Comparison of ENCODE assay signal across 10 mouse cellular contexts in the genomic region with DNA sequence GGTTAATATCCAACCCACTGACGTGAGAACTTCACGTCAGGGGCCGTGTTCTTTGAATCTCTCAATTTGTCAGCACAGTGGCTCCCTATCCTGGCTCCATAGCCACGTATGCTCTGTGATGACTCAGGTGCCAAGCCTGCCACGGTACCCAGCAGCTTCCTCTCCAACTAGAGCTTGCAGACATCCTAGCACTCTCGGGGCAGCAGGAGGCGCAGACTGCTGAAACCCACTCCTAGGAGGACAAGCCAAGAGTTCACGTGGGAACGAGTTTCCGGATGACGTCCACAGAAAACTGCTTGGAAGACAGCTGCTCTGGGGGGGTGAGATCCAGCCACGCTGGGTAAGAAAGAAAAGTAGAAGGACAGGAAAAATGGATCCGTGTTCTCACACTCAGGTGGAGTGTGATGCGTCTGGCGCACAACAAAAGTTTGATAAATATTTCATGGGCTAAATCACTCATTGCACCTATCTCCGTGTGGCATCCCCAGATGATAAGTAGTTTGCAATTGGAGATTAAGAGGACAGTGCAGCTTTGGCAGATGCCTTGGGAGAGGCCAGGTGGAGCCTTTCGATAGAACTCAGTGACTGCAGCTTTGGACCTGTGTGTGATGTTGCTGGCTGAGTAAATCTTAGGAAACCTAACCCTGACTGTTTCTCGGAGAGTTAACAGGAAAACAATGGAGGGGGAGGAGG. TPM values are rescaled to one million over a fixed set of nuclear protein-coding genes. Genes with fewer than 3 reads are reported as not detected.
DNase-seq lines count a peak whose midpoint lies in the region; ATAC-seq lines count a peak whose summit lies in the region.
"Had no signal": no experiment of that assay in that cellular context is flagged by ENCODE, and none has a peak within 500 bp of the region (broad histone marks: within the 10 kb centered on the region; RNA-seq: fewer than 3 reads in every experiment).

No protein-coding gene starts in this region.

- no peak overlapping the region for H3K4me3 ChIP-seq in heart, embryonic 12.5 days
- no peak overlapping the region for H3K4me3 ChIP-seq in heart, embryonic 11.5 days (ENCODE audit: low read depth, low read length)
- no peak overlapping the region for H3K4me3 ChIP-seq in embryonic facial prominence, embryonic 10.5 days
- no peak overlapping the region for H3K4me3 ChIP-seq in limb, embryonic 15.5 days
- H3K4me3 ChIP-seq: embryonic facial prominence, embryonic 15.5 days; liver, embryonic 13.5 days had no signal

- H3K27ac ChIP-seq in heart, embryonic 12.5 days (ENCODE audit: poor library complexity, severe bottlenecking): peak overlapping the region; percentile 40; the same call in 1 of the 2 replicates
- H3K27ac ChIP-seq in heart, embryonic 11.5 days (ENCODE audit: low read depth, low read length): no peak overlapping the region
- peak overlapping the region; percentile 55 for H3K27ac ChIP-seq in embryonic facial prominence, embryonic 10.5 days (replicated peaks)
- H3K27ac ChIP-seq in limb, embryonic 15.5 days: peak overlapping the region; percentile 43; the same call in 1 of the 2 replicates
- H3K27ac ChIP-seq: embryonic facial prominence, embryonic 15.5 days; liver, embryonic 13.5 days had no signal

- no peaks in the 10 kb centered on the region for H3K27me3 ChIP-seq in heart, embryonic 12.5 days (replicated peaks)
- no peaks in the 10 kb centered on the region for H3K27me3 ChIP-seq in heart, embryonic 11.5 days (ENCODE audit: control insufficient read depth, insufficient read depth, low read length)
- no peaks in the 10 kb centered on the region for H3K27me3 ChIP-seq in embryonic facial prominence, embryonic 10.5 days (replicated peaks; ENCODE audit: low read depth, poor library complexity, severe bottlenecking)
- no peaks in the 10 kb centered on the region for H3K27me3 ChIP-seq in limb, embryonic 15.5 days
- H3K27me3 ChIP-seq: embryonic facial prominence, embryonic 15.5 days; liver, embryonic 13.5 days had no signal

- no peak overlapping the region for H3K4me2 ChIP-seq in heart, embryonic 12.5 days
- no peak overlapping the region for H3K4me2 ChIP-seq in heart, embryonic 11.5 days
- H3K4me2 ChIP-seq in limb, embryonic 15.5 days: no peak overlapping the region
- H3K4me2 ChIP-seq: embryonic facial prominence, embryonic 15.5 days; liver, embryonic 13.5 days had no signal

- no peaks in the 10 kb centered on the region for H3K36me3 ChIP-seq in heart, embryonic 12.5 days
- H3K36me3 ChIP-seq in heart, embryonic 11.5 days (ENCODE audit: control insufficient read depth, insufficient read depth, low read length): no peaks in the 10 kb centered on the region
- H3K36me3 ChIP-seq in embryonic facial prominence, embryonic 10.5 days (replicated peaks): peaks cover 8% of the 10 kb centered on the region
- peaks cover 3% of the 10 kb centered on the region; the same call in 1 of the 2 replicates for H3K36me3 ChIP-seq in limb, embryonic 15.5 days
- H3K36me3 ChIP-seq: embryonic facial prominence, embryonic 15.5 days; liver, embryonic 13.5 days had no signal

- no peak for ATAC-seq in heart, embryonic 12.5 days (ENCODE audit: insufficient number of reproducible peaks, low FRiP score)
- no peak for ATAC-seq in heart, embryonic 11.5 days (replicated peaks; ENCODE audit: insufficient number of reproducible peaks, low FRiP score, low TSS enrichment)
- no peak for ATAC-seq in limb, embryonic 15.5 days (ENCODE audit: insufficient number of reproducible peaks, low FRiP score, low TSS enrichment, low read depth)
- ATAC-seq in CD4-positive, CD25-positive, alpha-beta regulatory T cell, adult 4 months: no peak

- H3K9ac ChIP-seq in heart, embryonic 12.5 days: no peak overlapping the region
- H3K9ac ChIP-seq in heart, embryonic 11.5 days (ENCODE audit: low read depth, low read length): no peak overlapping the region
- H3K9ac ChIP-seq in limb, embryonic 15.5 days: no peak overlapping the region
- H3K9ac ChIP-seq: embryonic facial prominence, embryonic 15.5 days; liver, embryonic 13.5 days had no signal

- H3K9me3 ChIP-seq in heart, embryonic 12.5 days (replicated peaks): no peaks in the 10 kb centered on the region
- H3K9me3 ChIP-seq in heart, embryonic 11.5 days (replicated peaks; ENCODE audit: control insufficient read depth, low read length): no peaks in the 10 kb centered on the region
- no peaks in the 10 kb centered on the region for H3K9me3 ChIP-seq in embryonic facial prominence, embryonic 10.5 days
- no peaks in the 10 kb centered on the region for H3K9me3 ChIP-seq in limb, embryonic 15.5 days
- H3K9me3 ChIP-seq: embryonic facial prominence, embryonic 15.5 days; liver, embryonic 13.5 days had no signal

- H3K4me1 ChIP-seq in heart, embryonic 12.5 days (replicated peaks): peaks cover 9% of the 10 kb centered on the region
- peaks cover 5% of the 10 kb centered on the region; the same call in 1 of the 2 replicates for H3K4me1 ChIP-seq in heart, embryonic 11.5 days (ENCODE audit: control insufficient read depth, insufficient read depth, low read length)
- H3K4me1 ChIP-seq in embryonic facial prominence, embryonic 10.5 days: peaks cover 54% of the 10 kb centered on the region
- peaks cover 22% of the 10 kb centered on the region for H3K4me1 ChIP-seq in limb, embryonic 15.5 days
- H3K4me1 ChIP-seq: liver, embryonic 13.5 days had no signal

- no peak for DNase-seq in embryonic facial prominence, embryonic 10.5 days (ENCODE audit: low spot score)
- peak; percentile 14 for DNase-seq in kidney, adult 18-20 months
- DNase-seq in natural killer cell, adult 2 months (ENCODE audit: low spot score in 2 of 2): no peak
- no peak for DNase-seq in neural tube, embryonic 10.5 days (ENCODE audit: extremely low spot score, low spot score)
- DNase-seq: liver, embryonic 13.5 days had no signal

- WGBS in heart, embryonic 12.5 days: 59% methylated on average over 18 of the region's 18 CpGs
- WGBS in heart, embryonic 11.5 days (ENCODE audit: insufficient replicate concordance): 65% methylated on average over 18 of the region's 18 CpGs
- WGBS in embryonic facial prominence, embryonic 10.5 days: 75% methylated on average over 18 of the region's 18 CpGs
- 58% methylated on average over 18 of the region's 18 CpGs for WGBS in limb, embryonic 15.5 days

RNA-seq across cellular contexts. Expression of a gene that starts 31.6 kb away (rescaled TPM):
- polyA plus RNA-seq in heart, embryonic 12.5 days (2016; fragmentation: Nextera tagmentation; extraction: Ambion mirVana): 14.9 and 17.0 TPM in 2 replicates
- polyA plus RNA-seq in heart, embryonic 11.5 days (2014; fragmentation: Nextera tagmentation; extraction: Ambion mirVana): 13.5 and 15.3 TPM in 2 replicates
- polyA plus RNA-seq in embryonic facial prominence, embryonic 10.5 days (2016; fragmentation: Nextera tagmentation; extraction: Ambion mirVana): 35.5 and 45.6 TPM in 2 replicates
- polyA plus RNA-seq in limb, embryonic 15.5 days (2015; fragmentation: Nextera tagmentation; extraction: Ambion mirVana): 36.0 and 44.2 TPM in 2 replicates
- under 1 TPM in 1 of 2 experiments, not detected in 1; 0.42 TPM for polyA plus RNA-seq in CD4-positive, CD25-positive, alpha-beta regulatory T cell, adult 4 months (2017; shearing (Covaris generic))

RNA-seq across cellular contexts. Expression of a gene that starts 46.9 kb away (rescaled TPM):
- not detected in 2 replicates for polyA plus RNA-seq in heart, embryonic 12.5 days (2016; fragmentation: Nextera tagmentation; extraction: Ambion mirVana)
- not detected in 2 replicates for polyA plus RNA-seq in heart, embryonic 11.5 days (2014; fragmentation: Nextera tagmentation; extraction: Ambion mirVana)
- polyA plus RNA-seq in embryonic facial prominence, embryonic 10.5 days (2016; fragmentation: Nextera tagmentation; extraction: Ambion mirVana): not detected in 2 replicates
- not detected in 2 replicates for polyA plus RNA-seq in limb, embryonic 15.5 days (2015; fragmentation: Nextera tagmentation; extraction: Ambion mirVana)
- polyA plus RNA-seq in CD4-positive, CD25-positive, alpha-beta regulatory T cell, adult 4 months (2017; shearing (Covaris generic)): not detected
- polyA plus RNA-seq: embryonic facial prominence, embryonic 15.5 days; liver, embryonic 13.5 days had no signal

Comparison
In these comparisons a context has a peak if more than half of its experiments do, and no peak if none do; other contexts are left out.
1. RNA of a gene that starts 31.6 kb away (polyA plus RNA-seq): 35.5 to 45.6 TPM in embryonic facial prominence, embryonic 10.5 days, 36.0 to 44.2 TPM in limb, embryonic 15.5 days, 13.5 to 15.3 TPM in heart, embryonic 11.5 days and 14.9 to 17.0 TPM in heart, embryonic 12.5 days; 0.42 TPM in CD4-positive, CD25-positive, alpha-beta regulatory T cell, adult 4 months; every median in the first group is over 10 times any median in the second.